8 mouse cellular contexts compared by ENCODE assay signal in genomic region chr5:109558404-109559160, GRCm38 (mm10). TPM values are rescaled to one million over a fixed set of nuclear protein-coding genes. Genes with fewer than 3 reads are reported as not detected.
DNase-seq lines count a peak whose midpoint lies in the region; ATAC-seq and TF ChIP-seq lines count a peak whose summit lies in the region.

Gene Crlf2 (minus strand): TSS chr5:109558993.

- H3K27me3 ChIP-seq in E14TG2a.4 (ENCODE audit: insufficient read depth, low read length): no peaks in the 10 kb centered on the region
- no peaks in the 10 kb centered on the region for H3K27me3 ChIP-seq in forebrain, embryonic 12.5 days
- H3K27me3 ChIP-seq in heart, postnatal 0 days (ENCODE audit: control insufficient read depth, insufficient read depth, low read length): no peaks in the 10 kb centered on the region
- no peaks in the 10 kb centered on the region for H3K27me3 ChIP-seq in liver, embryonic 16.5 days (ENCODE audit: control insufficient read depth, insufficient read depth, low read depth, low read length)
- no peaks in the 10 kb centered on the region for H3K27me3 ChIP-seq in neural tube, embryonic 13.5 days
- H3K27me3 ChIP-seq in testis, adult 2 months (ENCODE audit: control insufficient read depth, insufficient read depth, low read length): no peaks in the 10 kb centered on the region

- peaks cover 5% of the 10 kb centered on the region; the same call in 1 of the 2 replicates for H3K36me3 ChIP-seq in E14TG2a.4 (ENCODE audit: insufficient read depth, low read length)
- H3K36me3 ChIP-seq in forebrain, embryonic 12.5 days (replicated peaks): peaks cover 17% of the 10 kb centered on the region
- 0 out of 2 replicates have a peak, but pooled peaks cover 3% of the 10 kb centered on the region for H3K36me3 ChIP-seq in heart, postnatal 0 days (replicated peaks; ENCODE audit: control insufficient read depth, insufficient read depth, low read length)
- peaks cover 15% of the 10 kb centered on the region for H3K36me3 ChIP-seq in liver, embryonic 16.5 days (ENCODE audit: control insufficient read depth, insufficient read depth)
- peaks cover 24% of the 10 kb centered on the region for H3K36me3 ChIP-seq in neural tube, embryonic 13.5 days
- no peaks in the 10 kb centered on the region for H3K36me3 ChIP-seq in testis, adult 2 months (ENCODE audit: control insufficient read depth, insufficient read depth, low read length)

- no peak for TF ChIP-seq CTCF in E14TG2a.4 (conservative IDR thresholded peaks at IDR 0.05; ENCODE audit: low read length)
- TF ChIP-seq CTCF in heart, postnatal 0 days (IDR thresholded peaks at IDR 0.05; ENCODE audit: low read depth): no peak
- no peak for TF ChIP-seq CTCF in testis, adult 2 months (IDR thresholded peaks at IDR 0.05; ENCODE audit: control insufficient read depth, insufficient read depth, insufficient replicate concordance, low read depth, low read length)

- TF ChIP-seq POLR2A in testis, adult 2 months (IDR thresholded peaks at IDR 0.05; ENCODE audit: control insufficient read depth, low read depth, low read length): no peak

- peak within 1 kb of the TSS; percentile 54 for H3K9ac ChIP-seq in forebrain, embryonic 12.5 days
- H3K9ac ChIP-seq in heart, postnatal 0 days (replicated peaks; ENCODE audit: low read depth, low read length): peak within 1 kb of the TSS; percentile 49
- H3K9ac ChIP-seq in liver, embryonic 16.5 days (ENCODE audit: low read depth, low read length): peak within 1 kb of the TSS; percentile 71
- H3K9ac ChIP-seq in neural tube, embryonic 13.5 days: peak within 1 kb of the TSS; percentile 76

- DNase-seq in c-Kit-positive CD71-positive TER-119-positive erythroid progenitor cells, embryonic 14.5 days (ENCODE audit: low spot score): peak; percentile 85
- DNase-seq in heart, postnatal 0 days (ENCODE audit: low spot score): peak; percentile 93
- peak; percentile 98 for DNase-seq in kidney, postnatal 4 days

- WGBS in forebrain, embryonic 12.5 days: under 1% methylated on average over 42 of the region's 73 CpGs
- WGBS in heart, postnatal 0 days: under 1% methylated on average over 55 of the region's 73 CpGs
- under 1% methylated on average over 58 of the region's 73 CpGs for WGBS in liver, embryonic 16.5 days (ENCODE audit: insufficient replicate concordance)
- WGBS in neural tube, embryonic 13.5 days: under 1% methylated on average over 66 of the region's 73 CpGs

- H3K27ac ChIP-seq in forebrain, embryonic 12.5 days: peak within 1 kb of the TSS; percentile 89
- peak within 1 kb of the TSS; percentile 93 for H3K27ac ChIP-seq in heart, postnatal 0 days (ENCODE audit: low read depth)
- peak within 1 kb of the TSS; percentile 94 for H3K27ac ChIP-seq in liver, embryonic 16.5 days (ENCODE audit: low read length)
- H3K27ac ChIP-seq in neural tube, embryonic 13.5 days (replicated peaks): peak within 1 kb of the TSS; percentile 98
- H3K27ac ChIP-seq in testis, adult 2 months (ENCODE audit: control insufficient read depth, insufficient read depth, low read depth, low read length): peak within 1 kb of the TSS; percentile 97

- H3K4me2 ChIP-seq in forebrain, embryonic 12.5 days: peak within 1 kb of the TSS; percentile 49
- H3K4me2 ChIP-seq in heart, postnatal 0 days (ENCODE audit: low read depth, low read length): peak within 1 kb of the TSS; percentile 70
- peak within 1 kb of the TSS; percentile 76 for H3K4me2 ChIP-seq in liver, embryonic 16.5 days (ENCODE audit: low read depth, low read length)
- H3K4me2 ChIP-seq in neural tube, embryonic 13.5 days: peak within 1 kb of the TSS; percentile 57

- 0 out of 2 replicates have a peak, but pooled peaks cover 5% of the 10 kb centered on the region for H3K4me1 ChIP-seq in E14TG2a.4 (replicated peaks; ENCODE audit: low read depth, low read length)
- no peaks in the 10 kb centered on the region for H3K4me1 ChIP-seq in forebrain, embryonic 12.5 days
- no peaks in the 10 kb centered on the region for H3K4me1 ChIP-seq in heart, postnatal 0 days (ENCODE audit: control insufficient read depth, insufficient read depth)
- peaks cover 9% of the 10 kb centered on the region; the same call in 1 of the 2 replicates for H3K4me1 ChIP-seq in liver, embryonic 16.5 days (ENCODE audit: control insufficient read depth, low read depth, low read length)
- H3K4me1 ChIP-seq in neural tube, embryonic 13.5 days (replicated peaks): no peaks in the 10 kb centered on the region
- H3K4me1 ChIP-seq in testis, adult 2 months (ENCODE audit: control insufficient read depth, insufficient read depth, low read length): peaks cover 15% of the 10 kb centered on the region

- peak within 1 kb of the TSS; percentile 79 for H3K4me3 ChIP-seq in E14TG2a.4 (replicated peaks; ENCODE audit: low read length)
- peak within 1 kb of the TSS; percentile 65 for H3K4me3 ChIP-seq in forebrain, embryonic 12.5 days (replicated peaks)
- H3K4me3 ChIP-seq in heart, postnatal 0 days (ENCODE audit: low read depth, low read length): peak within 1 kb of the TSS; percentile 71
- H3K4me3 ChIP-seq in liver, embryonic 16.5 days (ENCODE audit: low read depth, low read length): peak within 1 kb of the TSS; percentile 74
- H3K4me3 ChIP-seq in neural tube, embryonic 13.5 days: peak within 1 kb of the TSS; percentile 62
- peak within 1 kb of the TSS; percentile 92 for H3K4me3 ChIP-seq in testis, adult 2 months (ENCODE audit: control insufficient read depth, low read depth, low read length)

- peak; percentile 77 for ATAC-seq in forebrain, embryonic 12.5 days (ENCODE audit: low FRiP score)
- peak; percentile 54 for ATAC-seq in heart, postnatal 0 days (ENCODE audit: insufficient read depth, low read depth)
- peak; percentile 63 for ATAC-seq in liver, embryonic 16.5 days (ENCODE audit: low read depth)
- peak; percentile 58 for ATAC-seq in neural tube, embryonic 13.5 days (ENCODE audit: low read depth)

- no peak for TF ChIP-seq EP300 in heart, postnatal 0 days (IDR thresholded peaks at IDR 0.05; ENCODE audit: low read depth)

- H3K9me3 ChIP-seq in E14TG2a.4 (ENCODE audit: low read length): peaks cover 13% of the 10 kb centered on the region
- peaks cover 48% of the 10 kb centered on the region for H3K9me3 ChIP-seq in forebrain, embryonic 12.5 days
- peaks cover 27% of the 10 kb centered on the region for H3K9me3 ChIP-seq in heart, postnatal 0 days (replicated peaks; ENCODE audit: control insufficient read depth, low read length)
- H3K9me3 ChIP-seq in liver, embryonic 16.5 days (replicated peaks; ENCODE audit: control insufficient read depth, low read length): peaks cover 27% of the 10 kb centered on the region
- H3K9me3 ChIP-seq in neural tube, embryonic 13.5 days: peaks cover 25% of the 10 kb centered on the region

RNA-seq across cellular contexts. Expression of gene Crlf2, which starts in this region (rescaled TPM):
- polyA plus RNA-seq in forebrain, embryonic 12.5 days (2016; fragmentation: Nextera tagmentation; extraction: Ambion mirVana): 4.5 and 5.3 TPM in 2 replicates
- 10.4 and 13.2 TPM in 2 replicates for total RNA-seq in heart, postnatal 0 days (2014; rRNA removed; ENCODE audit: low replicate concordance)
- polyA plus RNA-seq in heart, postnatal 0 days (2015; fragmentation: Nextera tagmentation; extraction: Ambion mirVana): 10.6 and 11.5 TPM in 2 replicates
- polyA plus RNA-seq in liver, embryonic 16.5 days (2015; fragmentation: Nextera tagmentation; extraction: Ambion mirVana): 4.7 and 5.1 TPM in 2 replicates
- 10.7 and 14.6 TPM in 2 replicates for polyA plus RNA-seq in neural tube, embryonic 13.5 days (2015; fragmentation: Nextera tagmentation; extraction: Ambion mirVana)
- 24.0 and 26.3 TPM in 2 replicates for polyA plus RNA-seq in testis, adult 2 months (2012; rRNA removed)

Comparison
In these comparisons a context has a peak if more than half of its experiments do, and no peak if none do; other contexts are left out.
1. Peak in every context shown above with its lines: DNase-seq, ATAC-seq, H3K4me3 ChIP-seq and H3K27ac ChIP-seq.